Mouse (Mus musculus): ENCODE measurements at regions not wholly inside any gene's neighbourhood (a gene's known extent, or its start where the extent isn't known, plus 50 kb on each side); places are given as distances from the start of the nearest gene placed in this dataset.
A peak's percentile ranks its signal among the peaks of the same experiment; 100 is the strongest.

GRCm38 (mm10) chr10:95030801-95031200 is 86.2 kb upstream of the Plxnc1 start:
- no peak for DNase-seq

GRCm38 (mm10) chr10:95029554-95029953 is 84.9 kb upstream of the Plxnc1 start:
- no peak for DNase-seq

GRCm38 (mm10) chr10:95025569-95026327 is 81.1 kb upstream of the Plxnc1 start:
- DNase-seq = no peak

GRCm38 (mm10) chr10:95021209-95021608 is 76.6 kb upstream of the Plxnc1 start:
- DNase-seq = no peak

GRCm38 (mm10) chr10:95016896-95017295 is 72.3 kb upstream of the Plxnc1 start:
- DNase-seq = no peak

GRCm38 (mm10) chr10:95015298-95015951 is 70.8 kb upstream of the Plxnc1 start:
- DNase-seq = peak; percentile 10

- no peak for DNase-seq
Observed at GRCm38 (mm10) chr10:95013946-95014345, 69.3 kb upstream of the Plxnc1 start.

- DNase-seq = no peak
Observed at GRCm38 (mm10) chr10:95013213-95013915, 68.7 kb upstream of the Plxnc1 start.

GRCm38 (mm10) chr10:95010333-95010732 is 65.7 kb upstream of the Plxnc1 start:
- DNase-seq = no peak

- no peak for DNase-seq
Observed at GRCm38 (mm10) chr10:95009081-95009480, 64.4 kb upstream of the Plxnc1 start.

GRCm38 (mm10) chr10:95004065-95004763 is 59.6 kb upstream of the Plxnc1 start:
- no peak for DNase-seq

- no peak for DNase-seq
Observed at GRCm38 (mm10) chr10:95003621-95004020, 59.0 kb upstream of the Plxnc1 start.

- no peak for DNase-seq
Observed at GRCm38 (mm10) chr10:95001650-95002049, 57.0 kb upstream of the Plxnc1 start.

- no peak for DNase-seq
Observed at GRCm38 (mm10) chr10:94999716-95000115, 55.1 kb upstream of the Plxnc1 start.
